Mouse (Mus musculus) limb, embryonic 11.5 days (tissue): ENCODE measurements around the gene Nit2. TPM values are rescaled to one million over a fixed set of nuclear protein-coding genes. Genes with fewer than 3 reads are reported as not detected.
"Not testable (repeated sequence)": the region's sequence is repeated elsewhere in the genome, so short reads cannot be mapped to it uniquely, and the experiment has no call there.

Source experiments
- ATAC-seq: fragments of 200-750 bp; cut with Nextera tagmentation; 2 replicates; pipeline ENCODE4 v1.8.0; 2017; ENCODE audit warnings: low read depth; ENCODE audit not compliant: insufficient number of reproducible peaks, low FRiP score, low TSS enrichment
- DNase-seq: peaks from one replicate; pipeline ENCODE4 v3.0.0-alpha.2; 2015; ENCODE audit warnings: low spot score
- H3K27ac ChIP-seq: fragments of 300-500 bp; sonication (generic); replicated peaks from 2 replicates; pipeline ENCODE4 v1.5.1; 2014; ENCODE audit warnings: low read depth, mild to moderate bottlenecking, low read length
- H3K27me3 ChIP-seq: fragments of 300-500 bp; sonication (generic); 2 replicates; pipeline ENCODE4 v1.6.1; 2014; ENCODE audit warnings: mild to moderate bottlenecking, low read length, mixed read lengths; ENCODE audit not compliant: control insufficient read depth, insufficient read depth
- H3K36me3 ChIP-seq: fragments of 300-500 bp; sonication (generic); 2 replicates; pipeline ENCODE4 v1.6.1; 2014; ENCODE audit warnings: mild to moderate bottlenecking, low read length, moderate library complexity, mixed read lengths; ENCODE audit not compliant: control insufficient read depth, insufficient read depth
- H3K4me1 ChIP-seq: fragments of 300-500 bp; sonication (generic); 2 replicates; pipeline ENCODE4 v1.6.1; 2014; ENCODE audit warnings: low read length, mixed read lengths; ENCODE audit not compliant: control insufficient read depth, insufficient read depth
- H3K4me2 ChIP-seq: fragments of 300-500 bp; sonication (generic); 2 replicates; pipeline ENCODE4 v1.6.1; 2014; ENCODE audit warnings: low read depth, mild to moderate bottlenecking, moderate library complexity; ENCODE audit not compliant: severe bottlenecking
- H3K4me3 ChIP-seq: fragments of 300-500 bp; sonication (generic); 2 replicates; pipeline ENCODE4 v1.5.1; 2014; ENCODE audit warnings: low read depth, low read length
- H3K9ac ChIP-seq: fragments of 300-500 bp; sonication (generic); 2 replicates; pipeline ENCODE4 v1.6.1; 2014; ENCODE audit warnings: mild to moderate bottlenecking, low read length
- H3K9me3 ChIP-seq: fragments of 300-500 bp; sonication (generic); 2 replicates; pipeline ENCODE4 v1.6.1; 2016; ENCODE audit warnings: low read length; ENCODE audit not compliant: control insufficient read depth
- WGBS: fragments of 180-500 bp; shearing (Covaris S2); extraction: QIAGEN DNeasy Blood & Tissue Kit; methylation state at CpG from one replicate; pipeline ENCODE4 v1.1.7; 2014; 5-methylcytosine and 5-hydroxymethylcytosine counted together
- polyA plus RNA-seq: library from polyadenylated mRNA; unstranded; fragments of >200 nt; fragmentation: Nextera tagmentation; extraction: Ambion mirVana; gene quantifications from 2 replicates; pipeline ENCODE4 v1.2.1, GENCODE M21; 2014

Nit2 gene
- polyA plus RNA-seq, 1 experiment from 2014 or later: 71.5 TPM

GRCm38 (mm10) chr16:57189493-57189892 is 22.4 kb upstream of the Nit2 start:
- DNase-seq (no peak), ATAC-seq (no peak)
- H3K9ac ChIP-seq: no peak overlapping the region
- no peaks in the 10 kb centered on the region for H3K27me3 ChIP-seq
- no peak overlapping the region for H3K27ac ChIP-seq
- H3K36me3 ChIP-seq: peaks cover 3% of the 10 kb centered on the region; the same call in 1 of the 2 replicates
- H3K4me1 ChIP-seq: no peaks in the 10 kb centered on the region
- no peaks in the 10 kb centered on the region for H3K9me3 ChIP-seq
- H3K4me2 ChIP-seq: no peak overlapping the region
- WGBS: 83% methylated on average over 2 of the region's 2 CpGs
- H3K4me3 ChIP-seq: no peak overlapping the region

DNA sequence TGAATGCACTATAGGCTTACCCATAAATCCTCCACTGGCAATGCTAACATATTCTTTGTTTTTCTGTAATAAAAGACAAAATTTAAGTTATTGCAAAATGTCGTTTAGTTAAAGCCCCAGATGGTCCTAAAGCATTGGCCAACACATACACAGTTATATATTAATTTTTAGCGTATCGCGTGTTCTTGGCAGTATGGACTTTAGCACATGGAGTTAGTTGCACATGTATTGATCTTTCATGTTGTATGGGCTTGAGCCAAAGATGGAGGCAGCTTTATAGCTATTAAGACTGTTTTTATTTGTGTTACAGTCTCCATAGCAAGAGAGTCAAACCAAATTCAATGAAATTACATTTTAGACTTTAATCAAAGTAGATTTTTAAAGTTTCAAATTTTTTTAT is 19.5 kb upstream of the Nit2 start:
- WGBS: 95% methylated on average over 4 of the region's 4 CpGs
- Histone ChIP-seq H3K9me3 (no peaks in the 10 kb centered on the region), H3K4me1 (no peaks in the 10 kb centered on the region), H3K27me3 (no peaks in the 10 kb centered on the region), H3K27ac (no peak overlapping the region), H3K4me2 (no peak overlapping the region), H3K9ac (no peak overlapping the region), H3K36me3 (peaks cover 3% of the 10 kb centered on the region; the same call in 1 of the 2 replicates), H3K4me3 (no peak overlapping the region)
- no peak for DNase-seq
- ATAC-seq: no peak

GRCm38 (mm10) chr16:57182037-57182436 is 14.9 kb upstream of the Nit2 start:
- no peak for ATAC-seq
- no peak for DNase-seq
- H3K27me3 ChIP-seq: no peaks in the 10 kb centered on the region
- H3K27ac ChIP-seq: no peak overlapping the region
- no peak overlapping the region for H3K4me3 ChIP-seq
- no peaks in the 10 kb centered on the region for H3K9me3 ChIP-seq
- 90% methylated on average over 5 of the region's 5 CpGs for WGBS
- no peak overlapping the region for H3K9ac ChIP-seq
- no peak overlapping the region for H3K4me2 ChIP-seq
- H3K36me3 ChIP-seq: no peaks in the 10 kb centered on the region; the same call in 1 of the 2 replicates
- H3K4me1 ChIP-seq: no peaks in the 10 kb centered on the region

DNA sequence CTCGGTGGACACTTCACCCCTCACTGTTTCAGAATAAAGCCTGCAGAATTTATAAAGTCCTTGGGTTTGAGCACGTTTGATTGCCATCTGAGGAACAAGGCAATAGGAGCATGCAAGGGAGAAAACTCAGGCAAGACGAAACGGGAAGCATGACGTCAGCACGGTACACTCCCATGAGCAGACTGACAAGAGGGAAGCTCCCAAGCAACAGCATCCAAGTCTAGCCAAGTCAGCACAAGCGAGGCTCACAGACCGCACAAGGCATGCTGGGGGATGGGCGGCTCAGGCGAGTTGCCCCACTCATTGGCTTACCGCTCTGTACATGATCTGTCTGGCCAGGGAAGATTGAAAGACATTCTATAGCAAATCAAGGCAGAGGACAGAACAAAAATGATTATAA is 14.0 kb upstream of the Nit2 start:
- WGBS: 82% methylated on average over 11 of the region's 11 CpGs
- Histone ChIP-seq H3K4me2 (no peak overlapping the region), H3K4me1 (no peaks in the 10 kb centered on the region), H3K27me3 (no peaks in the 10 kb centered on the region), H3K27ac (no peak overlapping the region), H3K9me3 (no peaks in the 10 kb centered on the region), H3K9ac (no peak overlapping the region), H3K36me3 (no peaks in the 10 kb centered on the region; the same call in 1 of the 2 replicates), H3K4me3 (no peak overlapping the region)
- DNase-seq (no peak), ATAC-seq (no peak)

GRCm38 (mm10) chr16:57177664-57178063 is 10.5 kb upstream of the Nit2 start:
- Histone ChIP-seq H3K4me2 (no peak overlapping the region), H3K4me1 (no peaks in the 10 kb centered on the region), H3K27ac (no peak overlapping the region), H3K9ac (no peak overlapping the region), H3K27me3 (no peaks in the 10 kb centered on the region), H3K36me3 (no peaks in the 10 kb centered on the region; the same call in 1 of the 2 replicates), H3K9me3 (no peaks in the 10 kb centered on the region), H3K4me3 (no peak overlapping the region)
- ATAC-seq (no peak), DNase-seq (no peak)
- WGBS: 93% methylated on average over 10 of the region's 10 CpGs

DNA sequence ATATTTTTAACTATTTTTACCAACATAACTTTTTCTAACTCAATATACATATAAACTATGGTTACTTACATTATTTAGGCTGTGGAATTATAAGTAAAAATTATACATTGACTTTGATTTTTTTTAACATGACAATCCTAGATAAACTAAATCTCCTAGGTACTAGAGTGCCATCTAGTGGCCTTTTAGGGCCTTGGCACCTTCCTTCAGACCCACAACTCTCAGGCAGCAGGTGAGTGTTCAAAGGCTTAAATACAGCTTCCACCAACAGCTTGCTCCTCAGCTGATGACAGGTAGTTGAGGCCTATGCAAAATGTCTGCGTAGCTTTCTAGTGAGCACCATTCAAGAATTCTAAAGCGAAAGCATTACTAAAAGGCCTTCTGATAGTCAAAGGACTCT is 10.1 kb upstream of the Nit2 start:
- Histone ChIP-seq H3K9ac (no peak overlapping the region), H3K27me3 (no peaks in the 10 kb centered on the region), H3K4me3 (no peak overlapping the region), H3K4me1 (no peaks in the 10 kb centered on the region), H3K4me2 (no peak overlapping the region), H3K36me3 (no peaks in the 10 kb centered on the region; the same call in 1 of the 2 replicates), H3K27ac (no peak overlapping the region), H3K9me3 (no peaks in the 10 kb centered on the region)
- WGBS: 73% methylated on average over 2 of the region's 2 CpGs
- DNase-seq: no peak
- ATAC-seq: no peak

- H3K4me3 ChIP-seq: no peak overlapping the region
- DNase-seq (no peak), ATAC-seq (no peak)
- H3K27me3 ChIP-seq: no peaks in the 10 kb centered on the region
- no peaks in the 10 kb centered on the region for H3K9me3 ChIP-seq
- H3K27ac ChIP-seq: no peak overlapping the region
- 91% methylated on average over 7 of the region's 7 CpGs for WGBS
- no peaks in the 10 kb centered on the region; the same call in 1 of the 2 replicates for H3K36me3 ChIP-seq
- H3K4me1 ChIP-seq: no peaks in the 10 kb centered on the region
- no peak overlapping the region for H3K9ac ChIP-seq
- H3K4me2 ChIP-seq: no peak overlapping the region
These were observed 9.1 kb upstream of the Nit2 start for GRCm38 (mm10) chr16:57176276-57176675.

- Histone ChIP-seq H3K4me3 (no peak overlapping the region), H3K4me2 (no peak overlapping the region), H3K27me3 (no peaks in the 10 kb centered on the region), H3K9me3 (no peaks in the 10 kb centered on the region), H3K27ac (no peak overlapping the region), H3K9ac (no peak overlapping the region), H3K36me3 (no peaks in the 10 kb centered on the region; the same call in 1 of the 2 replicates), H3K4me1 (no peaks in the 10 kb centered on the region)
- 63% methylated on average over 2 of the region's 2 CpGs for WGBS
- DNase-seq (no peak), ATAC-seq (no peak)
These were observed 8.6 kb upstream of the Nit2 start for GRCm38 (mm10) chr16:57175751-57176150.

DNA sequence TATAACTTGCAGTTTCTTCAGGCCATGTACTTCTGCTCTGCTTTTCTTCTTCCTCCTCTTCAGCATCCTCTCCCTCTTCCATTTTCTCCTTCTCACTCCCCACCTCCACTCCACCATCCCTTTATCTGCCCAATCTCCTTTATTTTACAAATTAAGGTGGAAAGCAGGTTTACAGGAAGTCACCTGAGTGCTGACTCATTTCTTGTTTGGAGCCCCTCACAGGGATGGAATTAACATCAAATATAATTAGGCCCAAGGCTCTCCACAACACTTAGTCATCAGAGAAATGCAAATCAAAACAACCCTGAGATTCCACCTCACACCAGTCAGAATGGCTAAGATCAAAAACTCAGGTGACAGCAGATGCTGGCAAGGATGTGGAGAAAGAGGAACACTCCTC is 7.3 kb upstream of the Nit2 start:
- H3K27me3 ChIP-seq, H3K9ac ChIP-seq, ATAC-seq, H3K4me2 ChIP-seq, DNase-seq, H3K4me3 ChIP-seq, H3K4me1 ChIP-seq, H3K27ac ChIP-seq, H3K9me3 ChIP-seq, H3K36me3 ChIP-seq: not testable (repeated sequence)
